Mouse (Mus musculus) embryonic facial prominence, embryonic 14.5 days (tissue): ENCODE results near the gene Dppa2. TPM values are rescaled to one million over a fixed set of nuclear protein-coding genes. Genes with fewer than 3 reads are reported as not detected.

Experiments used
- ATAC-seq: fragments of 200-750 bp; cut with Nextera tagmentation; 2 replicates; pipeline ENCODE4 v1.8.0; 2017; ENCODE audit warnings: low read depth, moderate number of reproducible peaks, moderate TSS enrichment
- DNase-seq: peaks from one replicate; pipeline ENCODE4 v3.0.0-alpha.2; 2015; ENCODE audit warnings: low spot score
- H3K27ac ChIP-seq: fragments of 300-500 bp; sonication (generic); replicated peaks from 2 replicates; pipeline ENCODE4 v1.5.1; 2014; ENCODE audit warnings: low read depth, mild to moderate bottlenecking, low read length, moderate library complexity
- H3K27me3 ChIP-seq: fragments of 300-500 bp; sonication (generic); replicated peaks from 2 replicates; pipeline ENCODE4 v1.6.1; 2014; ENCODE audit warnings: low read length; ENCODE audit not compliant: control insufficient read depth, insufficient read depth
- H3K36me3 ChIP-seq: fragments of 300-500 bp; sonication (generic); 2 replicates; pipeline ENCODE4 v1.6.1; 2014; ENCODE audit warnings: low read length, mixed read lengths; ENCODE audit not compliant: control insufficient read depth, insufficient read depth
- H3K4me1 ChIP-seq: fragments of 300-500 bp; sonication (generic); 2 replicates; pipeline ENCODE4 v1.6.1; 2014; ENCODE audit warnings: antibody characterized with exemption, low read length; ENCODE audit not compliant: control insufficient read depth, insufficient read depth
- H3K4me2 ChIP-seq: fragments of 300-500 bp; sonication (generic); 2 replicates; pipeline ENCODE4 v1.6.1; 2014; ENCODE audit warnings: low read depth, mild to moderate bottlenecking, low read length, moderate library complexity, mixed read lengths
- H3K4me3 ChIP-seq: fragments of 300-500 bp; sonication (generic); 2 replicates; pipeline ENCODE4 v1.5.1; 2014; ENCODE audit warnings: low read depth, mild to moderate bottlenecking, low read length
- H3K9ac ChIP-seq: fragments of 300-500 bp; sonication (generic); 2 replicates; pipeline ENCODE4 v1.6.1; 2014; ENCODE audit warnings: low read depth, mild to moderate bottlenecking, low read length, moderate library complexity, mixed read lengths
- H3K9me3 ChIP-seq: fragments of 300-500 bp; sonication (generic); 2 replicates; pipeline ENCODE4 v1.6.1; 2016; ENCODE audit warnings: low read length; ENCODE audit not compliant: control insufficient read depth
- WGBS: fragments of 180-500 bp; shearing (Covaris S2); extraction: QIAGEN DNeasy Blood & Tissue Kit; methylation state at CpG from one replicate; pipeline ENCODE4 v1.1.7; 2014; 5-methylcytosine and 5-hydroxymethylcytosine counted together
- polyA plus RNA-seq: library from polyadenylated mRNA; unstranded; fragments of >200 nt; fragmentation: Nextera tagmentation; extraction: Ambion mirVana; gene quantifications from 2 replicates; pipeline ENCODE4 v1.2.1, GENCODE M21; 2014

Gene Dppa2
- polyA plus RNA-seq, 1 experiment from 2014 or later = not detected

DNA sequence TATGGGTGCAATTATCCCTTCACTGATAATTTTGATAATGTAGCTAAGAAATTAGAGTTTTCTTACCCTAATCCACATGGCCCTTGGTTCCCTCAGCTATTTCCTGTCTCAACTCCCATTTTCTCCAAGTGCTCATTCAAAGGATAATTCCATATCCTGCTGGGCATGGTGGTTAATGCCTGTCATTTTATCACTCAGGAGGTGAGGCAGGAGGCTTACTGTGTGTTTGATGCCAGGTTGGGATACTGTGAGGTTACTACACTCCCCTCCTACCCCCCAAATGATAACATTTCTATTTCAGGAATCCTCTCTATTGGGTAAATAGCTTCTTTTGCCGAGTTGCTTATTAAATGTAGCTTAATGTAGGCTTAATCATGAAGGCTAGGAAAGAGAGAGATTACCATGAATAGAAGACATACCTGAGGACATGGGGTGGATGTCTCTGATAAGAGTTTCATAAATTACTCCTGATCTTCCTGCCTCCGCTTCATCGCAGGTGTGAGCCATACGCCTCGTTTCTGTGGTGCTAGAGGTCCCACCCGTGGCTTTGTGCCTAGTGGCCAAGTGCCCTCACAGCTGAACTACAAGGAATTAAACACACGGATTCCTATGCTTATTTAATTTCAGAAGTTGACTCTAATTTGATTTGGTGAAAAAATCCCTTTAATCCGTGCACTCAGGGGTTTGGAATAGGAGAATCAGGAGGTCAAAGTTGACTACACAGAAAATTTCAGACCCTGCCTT, 20.1 kb downstream of the Dppa2 start:
- DNase-seq (no peak), ATAC-seq (no peak)
- 71% methylated on average over 8 of the region's 8 CpGs for WGBS
- no peak overlapping the region for H3K4me3 ChIP-seq
- no peaks in the 10 kb centered on the region for H3K27me3 ChIP-seq
- H3K9me3 ChIP-seq = no peaks in the 10 kb centered on the region
- no peaks in the 10 kb centered on the region for H3K4me1 ChIP-seq
- H3K36me3 ChIP-seq = no peaks in the 10 kb centered on the region
- H3K9ac ChIP-seq = no peak overlapping the region
- no peak overlapping the region for H3K27ac ChIP-seq
- H3K4me2 ChIP-seq = no peak overlapping the region

DNA sequence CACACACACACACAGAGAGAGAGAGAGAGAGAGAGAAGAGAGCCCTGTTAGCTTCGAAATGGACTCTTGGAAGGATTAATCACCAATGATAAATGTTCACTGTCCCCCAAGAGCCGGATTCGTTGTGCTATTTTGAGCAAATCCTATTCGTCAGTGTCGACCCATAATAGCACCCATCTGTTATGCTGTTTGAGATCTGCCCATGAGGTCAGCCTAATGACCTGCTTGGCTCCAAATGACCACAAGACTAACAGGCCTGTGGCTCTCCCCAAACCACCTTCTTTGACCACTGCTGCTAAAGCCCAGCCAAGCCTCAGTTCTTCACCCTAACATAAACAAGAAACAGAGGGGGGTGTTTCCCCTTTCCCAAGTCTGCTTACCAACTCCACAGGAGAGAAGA, 23.2 kb downstream of the Dppa2 start:
- H3K9me3 ChIP-seq = no peaks in the 10 kb centered on the region
- ATAC-seq = no peak

DNA sequence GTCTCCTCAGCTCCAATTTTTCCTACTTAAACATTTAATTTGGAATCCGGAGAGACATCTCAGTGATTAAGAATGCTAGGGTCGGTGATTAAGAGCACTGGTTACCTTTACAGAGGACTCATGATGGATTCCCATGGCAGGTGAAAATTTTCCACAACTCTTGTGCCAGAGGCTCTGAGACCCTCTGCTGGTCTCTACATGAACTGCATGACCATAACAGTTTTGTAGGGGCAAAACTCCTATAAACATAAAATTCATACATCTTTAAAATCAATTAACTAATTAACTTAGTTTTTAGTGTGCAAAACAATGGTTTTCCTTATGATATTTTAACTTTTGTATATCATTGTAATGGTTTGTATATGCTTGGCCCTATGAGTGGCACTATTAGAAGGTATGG, 24.7 kb downstream of the Dppa2 start:
- H3K9ac ChIP-seq = no peak overlapping the region
- 92% methylated on average over 2 of the region's 2 CpGs for WGBS
- H3K36me3 ChIP-seq = no peaks in the 10 kb centered on the region
- no peak overlapping the region for H3K27ac ChIP-seq
- H3K27me3 ChIP-seq = no peaks in the 10 kb centered on the region
- no peaks in the 10 kb centered on the region for H3K9me3 ChIP-seq
- ATAC-seq (no peak), DNase-seq (no peak)
- no peak overlapping the region for H3K4me2 ChIP-seq
- H3K4me3 ChIP-seq = no peak overlapping the region
- H3K4me1 ChIP-seq = no peaks in the 10 kb centered on the region

More for the DNA sequence above, 23.2 kb downstream of the Dppa2 start:
- Histone ChIP-seq H3K4me2 (no peak overlapping the region), H3K4me3 (no peak overlapping the region), H3K36me3 (no peaks in the 10 kb centered on the region), H3K9ac (no peak overlapping the region), H3K27ac (no peak overlapping the region), H3K27me3 (no peaks in the 10 kb centered on the region), H3K4me1 (no peaks in the 10 kb centered on the region)
- 45% methylated on average over 4 of the region's 5 CpGs for WGBS
- peak; percentile 16 for DNase-seq

DNA sequence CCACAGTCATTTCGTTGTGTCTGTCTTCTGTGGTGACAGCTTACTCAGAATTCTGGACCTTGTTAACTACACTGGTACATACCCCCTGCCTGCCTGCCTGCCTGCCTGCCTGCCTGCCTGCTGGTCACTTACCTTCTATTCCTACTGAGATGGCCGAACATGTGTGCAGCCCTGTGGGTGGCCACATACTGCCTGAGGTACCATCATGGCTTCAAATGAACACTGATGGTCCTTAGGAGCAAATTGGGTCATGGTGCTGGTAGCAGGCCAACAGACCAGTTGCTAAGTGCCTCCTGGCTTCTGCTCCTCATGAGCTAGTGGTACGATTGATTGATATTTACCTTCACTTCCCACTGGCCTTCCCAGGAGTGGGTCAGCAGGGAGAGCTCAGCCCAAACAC, 28.1 kb downstream of the Dppa2 start:
- Histone ChIP-seq H3K9ac (no peak overlapping the region), H3K4me1 (no peaks in the 10 kb centered on the region), H3K9me3 (no peaks in the 10 kb centered on the region), H3K4me2 (no peak overlapping the region), H3K27ac (no peak overlapping the region), H3K27me3 (no peaks in the 10 kb centered on the region), H3K4me3 (no peak overlapping the region), H3K36me3 (no peaks in the 10 kb centered on the region)
- DNase-seq (no peak), ATAC-seq (no peak)
- WGBS = 77% methylated on average over 3 of the region's 3 CpGs

DNA sequence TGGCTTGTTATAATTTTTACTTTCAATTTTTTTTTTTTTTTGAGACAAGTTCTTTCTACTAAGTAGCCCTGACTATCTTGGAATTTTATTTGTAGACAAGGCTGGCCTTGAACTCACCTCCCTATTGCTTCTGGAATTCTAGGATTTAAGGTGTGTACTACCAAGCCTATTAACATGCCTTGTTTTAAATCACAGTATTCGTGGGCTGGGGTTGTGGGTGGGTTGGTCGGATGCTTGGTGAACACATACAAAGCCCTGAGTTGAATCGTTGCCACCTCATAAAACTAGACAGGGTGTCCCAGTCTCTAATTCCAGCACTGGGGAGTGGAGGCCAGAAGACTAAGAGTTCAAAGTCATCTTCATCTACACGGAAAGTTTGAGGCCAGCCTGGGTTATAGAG, 31.6 kb downstream of the Dppa2 start:
- Histone ChIP-seq H3K4me3 (no peak overlapping the region), H3K9me3 (no peaks in the 10 kb centered on the region), H3K4me1 (no peaks in the 10 kb centered on the region), H3K27ac (no peak overlapping the region), H3K36me3 (no peaks in the 10 kb centered on the region), H3K27me3 (no peaks in the 10 kb centered on the region), H3K4me2 (no peak overlapping the region), H3K9ac (no peak overlapping the region)
- no peak for DNase-seq
- ATAC-seq = no peak
- WGBS = 88% methylated on average over 4 of the region's 4 CpGs

DNA sequence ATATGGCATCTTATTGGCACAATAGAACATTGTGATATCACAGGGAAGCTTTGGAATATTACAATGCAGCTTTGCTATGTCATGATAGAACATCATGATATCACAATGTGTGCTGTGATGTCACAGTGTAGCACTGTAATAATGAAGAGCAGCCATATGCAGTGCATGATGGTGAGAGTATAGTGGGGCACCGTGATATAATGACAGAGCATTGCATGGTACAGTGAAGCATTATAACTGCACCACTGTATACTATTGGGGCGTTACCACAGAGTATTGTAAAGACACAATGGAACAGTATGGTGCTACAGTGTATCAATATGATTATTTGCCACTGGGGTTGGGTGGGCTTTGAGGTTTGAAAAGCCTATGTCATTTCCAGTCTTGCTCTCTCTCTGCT, 40.5 kb downstream of the Dppa2 start:
- ATAC-seq = no peak
- H3K36me3 ChIP-seq = no peaks in the 10 kb centered on the region
- no peak overlapping the region for H3K4me2 ChIP-seq
- WGBS = 81% methylated on average over 2 of the region's 2 CpGs
- H3K27me3 ChIP-seq = no peaks in the 10 kb centered on the region
- H3K9me3 ChIP-seq = no peaks in the 10 kb centered on the region
- no peaks in the 10 kb centered on the region for H3K4me1 ChIP-seq
- H3K27ac ChIP-seq = no peak overlapping the region
- H3K4me3 ChIP-seq = no peak overlapping the region
- DNase-seq = no peak
- no peak overlapping the region for H3K9ac ChIP-seq

DNA sequence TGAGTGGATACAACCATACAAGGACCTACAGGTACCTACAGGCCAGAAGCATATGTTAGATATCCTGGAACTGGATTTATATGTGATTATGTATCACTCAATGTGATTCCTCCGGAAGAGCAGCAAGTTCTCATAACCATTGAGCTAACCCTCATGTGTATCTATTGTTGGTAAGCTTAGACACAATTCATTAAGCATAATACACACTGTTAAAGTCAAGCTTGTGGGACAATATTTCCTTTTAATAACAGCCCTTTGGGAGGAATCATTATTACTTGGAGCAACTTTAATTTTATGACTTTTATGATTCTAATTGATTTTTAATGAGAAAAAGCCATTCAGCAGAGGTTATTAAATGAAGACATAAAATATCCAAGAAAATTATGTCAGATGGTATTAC, 43.5 kb downstream of the Dppa2 start:
- H3K4me3 ChIP-seq = no peak overlapping the region
- no peaks in the 10 kb centered on the region for H3K36me3 ChIP-seq
- no peaks in the 10 kb centered on the region for H3K9me3 ChIP-seq
- DNase-seq (no peak), ATAC-seq (no peak)
- H3K27me3 ChIP-seq = no peaks in the 10 kb centered on the region
- WGBS = 81% methylated on average over 1 of the region's 1 CpGs
- H3K4me1 ChIP-seq = no peaks in the 10 kb centered on the region
- no peak overlapping the region for H3K9ac ChIP-seq
- no peak overlapping the region for H3K27ac ChIP-seq
- no peak overlapping the region for H3K4me2 ChIP-seq

DNA sequence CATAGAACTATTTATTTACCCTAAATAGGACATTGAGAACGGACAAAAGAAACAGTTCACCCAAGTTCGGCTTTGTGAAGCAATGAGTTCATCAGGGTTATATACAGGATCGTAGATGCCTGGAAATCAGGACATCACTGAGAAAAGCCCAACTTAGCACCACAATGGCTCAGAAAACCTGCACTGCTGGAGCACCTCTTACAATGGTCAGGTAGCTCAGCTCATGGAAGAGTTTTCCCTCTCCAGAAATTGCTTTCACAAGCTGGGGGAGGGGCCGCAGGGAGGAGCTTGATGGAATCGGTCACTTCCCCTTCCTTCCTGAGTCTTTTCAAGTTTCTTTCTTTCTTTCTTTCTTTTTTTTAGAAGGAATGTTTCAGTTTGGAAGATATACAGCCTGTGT, 52.0 kb downstream of the Dppa2 start:
- Histone ChIP-seq H3K9ac (no peak overlapping the region), H3K27ac (no peak overlapping the region), H3K4me1 (no peaks in the 10 kb centered on the region), H3K27me3 (no peaks in the 10 kb centered on the region), H3K4me2 (no peak overlapping the region), H3K9me3 (no peaks in the 10 kb centered on the region), H3K36me3 (no peaks in the 10 kb centered on the region), H3K4me3 (no peak overlapping the region)
- 81% methylated on average over 5 of the region's 5 CpGs for WGBS
- ATAC-seq (no peak), DNase-seq (no peak)

DNA sequence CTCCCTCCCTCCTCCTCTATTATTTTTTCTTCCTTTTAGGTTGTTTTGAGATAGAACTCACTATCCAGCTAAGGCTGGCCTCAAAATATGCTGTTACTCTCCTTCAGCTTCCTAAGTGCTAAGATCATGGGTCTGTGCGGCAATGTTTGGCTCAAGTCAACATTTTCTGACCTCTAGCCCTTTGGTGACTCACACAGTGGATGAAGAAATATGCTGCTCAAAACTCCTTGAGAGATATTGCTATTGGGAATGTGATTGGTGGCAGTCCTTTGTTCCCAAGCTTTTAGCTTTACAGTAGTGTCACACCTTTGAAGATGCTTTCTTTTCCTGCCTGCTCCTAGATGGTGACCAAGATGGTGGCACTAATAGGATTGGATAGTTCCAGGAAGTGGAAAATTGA, 52.7 kb downstream of the Dppa2 start:
- ATAC-seq (no peak), DNase-seq (no peak)
- H3K27me3 ChIP-seq = no peaks in the 10 kb centered on the region
- no peaks in the 10 kb centered on the region for H3K9me3 ChIP-seq
- no peak overlapping the region for H3K27ac ChIP-seq
- no peaks in the 10 kb centered on the region for H3K36me3 ChIP-seq
- H3K4me3 ChIP-seq = no peak overlapping the region
- H3K4me2 ChIP-seq = no peak overlapping the region
- 94% methylated on average over 1 of the region's 1 CpGs for WGBS
- H3K4me1 ChIP-seq = no peaks in the 10 kb centered on the region
- H3K9ac ChIP-seq = no peak overlapping the region
